Mouse (Mus musculus) retina, postnatal 7 days (tissue): Measurements from ENCODE around the gene Gm13278.
"Not testable (repeated sequence)": the region's sequence is repeated elsewhere in the genome, so short reads cannot be mapped to it uniquely, and the experiment has no call there.

Source experiments
- DNase-seq: peaks from one replicate; pipeline ENCODE4 v3.0.0-alpha.2; 2012; ENCODE audit warnings: low read depth, low spot score

The Gm13278 gene

DNA sequence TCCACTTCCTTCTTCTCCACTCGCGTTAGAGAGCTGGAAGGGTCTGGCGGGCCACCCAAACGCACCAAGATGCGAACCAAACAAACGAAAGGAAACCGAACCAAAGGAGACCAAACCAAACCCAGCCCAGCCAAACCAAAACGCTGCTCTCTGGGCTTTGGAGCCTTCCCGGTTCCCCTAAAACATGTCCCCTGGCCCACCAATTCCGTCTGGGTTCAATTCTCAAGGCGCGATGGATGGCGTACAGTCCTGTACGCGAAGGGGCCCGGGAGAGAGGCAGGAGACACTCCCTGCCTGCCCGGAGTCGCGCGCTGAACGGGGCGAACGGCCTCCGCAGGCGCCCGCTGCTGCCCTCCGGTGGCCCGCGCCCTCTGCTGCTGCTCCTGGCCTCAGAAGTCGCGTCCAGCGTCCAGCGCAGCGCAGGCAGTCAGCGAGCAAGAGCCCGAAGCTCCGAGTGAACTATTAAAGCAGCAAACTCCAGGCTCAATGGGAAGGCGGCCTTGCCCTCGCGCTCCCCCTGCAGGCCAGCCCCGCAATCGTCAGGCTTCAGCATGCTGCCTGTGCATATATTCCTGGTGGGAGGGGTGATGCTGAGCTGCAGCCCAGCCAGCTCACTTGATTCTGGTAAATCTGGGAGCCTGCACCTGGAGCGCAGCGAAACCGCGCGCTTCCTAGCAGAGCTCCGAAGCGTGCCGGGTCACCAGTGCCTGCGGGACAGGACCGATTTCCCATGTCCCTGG lies 2.8 kb downstream of the Gm13278 start, which contains the start of gene Gm13275:
TSS of gene Gm13275 (plus strand) at position 552 of the 740 bp plus-strand sequence.
- DNase-seq, result not testable (repeated sequence)

DNA sequence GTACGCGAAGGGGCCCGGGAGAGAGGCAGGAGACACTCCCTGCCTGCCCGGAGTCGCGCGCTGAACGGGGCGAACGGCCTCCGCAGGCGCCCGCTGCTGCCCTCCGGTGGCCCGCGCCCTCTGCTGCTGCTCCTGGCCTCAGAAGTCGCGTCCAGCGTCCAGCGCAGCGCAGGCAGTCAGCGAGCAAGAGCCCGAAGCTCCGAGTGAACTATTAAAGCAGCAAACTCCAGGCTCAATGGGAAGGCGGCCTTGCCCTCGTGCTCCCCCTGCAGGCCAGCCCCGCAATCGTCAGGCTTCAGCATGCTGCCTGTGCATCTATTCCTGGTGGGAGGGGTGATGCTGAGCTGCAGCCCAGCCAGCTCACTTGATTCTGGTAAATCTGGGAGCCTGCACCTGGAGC lies 5.7 kb downstream of the Gm13278 start, which contains the start of gene Gm13279:
TSS of gene Gm13279 (plus strand) at position 301 of the 400 bp plus-strand sequence.
- DNase-seq, result not testable (repeated sequence)

DNA sequence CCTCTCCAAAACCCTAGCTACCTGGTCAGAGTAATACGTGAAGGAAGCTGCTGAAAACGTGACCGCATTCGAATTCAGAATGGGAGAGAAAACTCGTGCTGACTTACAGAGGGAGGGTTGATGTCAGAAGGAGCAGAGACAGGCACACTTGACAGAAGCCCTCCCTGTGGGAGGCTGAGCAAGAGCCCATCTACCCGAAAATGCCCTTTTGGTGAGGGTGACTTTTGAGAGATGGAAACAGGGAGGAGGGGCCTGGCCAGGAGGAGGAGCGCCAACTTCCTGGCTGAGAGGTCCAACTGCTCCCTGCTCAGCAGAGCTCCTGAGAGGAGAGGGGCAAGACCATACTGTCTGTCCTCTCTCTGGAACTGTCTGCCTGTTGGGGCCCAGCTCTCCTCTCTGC lies 8.0 kb downstream of the Gm13278 start, which contains the start of gene Gm13285:
TSS of gene Gm13285 (plus strand) at position 301 of the 400 bp plus-strand sequence.
- DNase-seq, result not testable (repeated sequence)

DNA sequence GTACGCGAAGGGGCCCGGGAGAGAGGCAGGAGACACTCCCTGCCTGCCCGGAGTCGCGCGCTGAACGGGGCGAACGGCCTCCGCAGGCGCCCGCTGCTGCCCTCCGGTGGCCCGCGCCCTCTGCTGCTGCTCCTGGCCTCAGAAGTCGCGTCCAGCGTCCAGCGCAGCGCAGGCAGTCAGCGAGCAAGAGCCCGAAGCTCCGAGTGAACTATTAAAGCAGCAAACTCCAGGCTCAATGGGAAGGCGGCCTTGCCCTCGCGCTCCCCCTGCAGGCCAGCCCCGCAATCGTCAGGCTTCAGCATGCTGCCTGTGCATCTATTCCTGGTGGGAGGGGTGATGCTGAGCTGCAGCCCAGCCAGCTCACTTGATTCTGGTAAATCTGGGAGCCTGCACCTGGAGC lies 11.6 kb downstream of the Gm13278 start, which contains the start of gene Gm13287:
TSS of gene Gm13287 (plus strand) at position 301 of the 400 bp plus-strand sequence.
- not testable (repeated sequence) for DNase-seq

DNA sequence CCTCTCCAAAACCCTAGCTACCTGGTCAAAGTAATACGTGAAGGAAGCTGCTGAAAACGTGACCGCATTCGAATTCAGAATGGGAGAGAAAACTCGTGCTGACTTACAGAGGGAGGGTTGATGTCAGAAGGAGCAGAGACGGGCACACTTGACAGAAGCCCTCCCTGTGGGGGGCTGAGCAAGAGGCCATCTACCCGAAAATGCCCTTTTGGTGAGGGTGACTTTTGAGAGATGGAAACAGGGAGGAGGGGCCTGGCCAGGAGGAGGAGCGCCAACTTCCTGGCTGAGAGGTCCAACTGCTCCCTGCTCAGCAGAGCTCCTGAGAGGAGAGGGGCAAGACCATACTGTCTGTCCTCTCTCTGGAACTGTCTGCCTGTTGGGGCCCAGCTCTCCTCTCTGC lies 13.9 kb downstream of the Gm13278 start, which contains the start of gene Gm13288:
TSS of gene Gm13288 (plus strand) at position 301 of the 400 bp plus-strand sequence.
- not testable (repeated sequence) for DNase-seq

DNA sequence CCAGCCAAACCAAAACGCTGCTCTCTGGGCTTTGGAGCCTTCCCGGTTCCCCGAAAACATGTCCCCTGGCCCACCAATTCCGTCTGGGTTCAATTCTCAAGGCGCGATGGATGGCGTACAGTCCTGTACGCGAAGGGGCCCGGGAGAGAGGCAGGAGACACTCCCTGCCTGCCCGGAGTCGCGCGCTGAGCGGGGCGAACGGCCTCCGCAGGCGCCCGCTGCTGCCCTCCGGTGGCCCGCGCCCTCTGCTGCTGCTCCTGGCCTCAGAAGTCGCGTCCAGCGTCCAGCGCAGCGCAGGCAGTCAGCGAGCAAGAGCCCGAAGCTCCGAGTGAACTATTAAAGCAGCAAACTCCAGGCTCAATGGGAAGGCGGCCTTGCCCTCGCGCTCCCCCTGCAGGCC lies 14.4 kb downstream of the Gm13278 start:
- not testable (repeated sequence) for DNase-seq

DNA sequence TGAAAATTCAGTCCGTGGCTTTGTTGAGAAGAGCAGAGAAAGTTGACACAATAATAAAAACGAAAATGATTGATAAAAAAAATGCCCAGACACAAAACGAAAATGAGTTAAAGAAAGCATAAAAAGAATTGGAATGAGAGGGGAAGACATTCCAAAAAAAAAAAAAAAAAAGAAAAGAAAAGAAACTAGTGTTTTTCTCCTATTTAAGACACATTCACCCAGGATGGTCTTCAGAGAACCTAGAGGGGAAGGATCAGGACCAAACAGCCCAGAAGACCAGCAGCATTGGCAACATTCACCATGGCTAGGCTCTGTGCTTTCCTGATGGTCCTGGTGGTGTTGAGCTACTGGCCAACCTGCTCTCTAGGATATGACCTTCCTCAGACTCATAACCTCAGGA lies 24.6 kb downstream of the Gm13278 start, which contains the start of gene Ifna7:
TSS of gene Ifna7 (plus strand) at position 301 of the 400 bp plus-strand sequence.
- no peak for DNase-seq

DNA sequence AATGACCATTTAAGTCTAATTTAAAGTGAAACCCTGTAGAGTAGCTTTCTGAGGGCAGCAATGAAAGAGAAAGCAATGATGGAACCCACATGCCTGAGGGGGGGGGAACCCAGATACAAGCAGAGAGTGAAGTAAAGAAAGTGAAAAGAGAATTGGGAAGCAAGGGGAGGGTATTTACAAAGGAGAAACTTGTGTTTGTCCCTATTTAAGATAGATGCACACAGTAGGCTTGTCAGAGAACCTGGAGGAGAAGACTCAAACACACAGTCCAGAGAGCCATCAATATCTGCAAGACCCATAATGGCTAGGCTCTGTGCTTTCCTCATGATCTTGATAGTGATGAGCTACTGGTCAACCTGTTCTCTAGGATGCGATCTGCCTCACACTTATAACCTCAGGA lies 28.3 kb downstream of the Gm13278 start, which contains the start of gene Ifna11:
TSS of gene Ifna11 (plus strand) at position 301 of the 400 bp plus-strand sequence.
- DNase-seq, result no peak

DNA sequence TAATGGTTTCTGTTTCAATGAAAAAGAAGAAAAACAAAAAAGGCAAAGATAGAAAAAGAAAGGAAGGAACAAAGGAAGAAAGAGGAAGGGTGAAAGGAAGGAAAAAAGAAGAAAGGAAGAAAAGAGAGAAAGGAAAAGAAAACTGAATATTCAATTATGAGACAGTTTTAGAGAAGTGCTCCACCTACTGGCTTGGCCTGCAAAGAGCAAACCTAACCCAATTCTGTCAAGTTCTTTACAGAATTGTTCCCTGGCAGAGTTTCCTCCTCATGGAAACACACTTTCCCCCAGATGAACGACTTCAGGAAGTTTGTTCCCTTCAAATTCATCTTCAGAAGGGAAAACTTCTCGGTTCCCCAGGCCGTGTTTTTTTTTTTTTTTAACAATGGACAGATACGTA lies 31.6 kb downstream of the Gm13278 start:
- DNase-seq, result peak; percentile 4

DNA sequence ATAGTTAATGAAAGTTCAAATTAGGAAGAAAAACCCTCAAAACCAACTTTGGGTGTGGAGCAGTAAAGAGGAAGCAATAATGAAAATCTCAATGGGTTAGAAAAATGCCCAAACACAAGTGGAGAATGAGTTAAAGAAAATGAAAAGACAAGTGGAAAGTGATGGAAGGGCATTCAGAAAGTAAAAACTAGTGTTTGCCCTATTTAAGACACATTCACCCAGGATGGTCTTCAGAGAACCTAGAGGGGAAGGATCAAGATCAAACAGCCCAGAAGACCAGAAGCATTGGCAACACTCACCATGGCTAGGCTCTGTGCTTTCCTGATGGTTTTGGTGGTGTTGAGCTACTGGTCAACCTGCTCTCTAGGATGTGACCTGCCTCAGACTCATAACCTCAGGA lies 35.8 kb downstream of the Gm13278 start, which contains the start of gene Ifna6:
TSS of gene Ifna6 (plus strand) at position 301 of the 400 bp plus-strand sequence.
- not testable (repeated sequence) for DNase-seq

DNA sequence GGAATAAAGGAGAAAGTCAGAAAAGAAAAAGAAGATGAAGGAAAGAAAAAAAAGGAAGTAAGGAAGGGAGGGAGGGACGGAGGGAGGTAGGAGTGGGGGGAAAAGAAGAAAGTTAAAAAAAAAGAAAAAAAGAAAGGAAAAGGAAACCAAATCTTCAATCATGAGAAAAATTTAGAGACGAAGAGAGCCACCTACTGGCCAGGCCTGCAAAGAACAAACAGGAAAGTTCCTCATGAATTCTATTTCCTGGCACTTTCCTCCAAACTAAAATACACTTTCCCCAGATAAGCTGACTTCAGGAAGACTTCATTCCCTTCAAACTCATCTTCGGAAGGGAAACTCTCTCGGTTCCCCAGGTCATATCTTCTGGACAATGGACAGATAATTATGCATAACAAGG lies 39.2 kb downstream of the Gm13278 start:
- DNase-seq, result no peak

DNA sequence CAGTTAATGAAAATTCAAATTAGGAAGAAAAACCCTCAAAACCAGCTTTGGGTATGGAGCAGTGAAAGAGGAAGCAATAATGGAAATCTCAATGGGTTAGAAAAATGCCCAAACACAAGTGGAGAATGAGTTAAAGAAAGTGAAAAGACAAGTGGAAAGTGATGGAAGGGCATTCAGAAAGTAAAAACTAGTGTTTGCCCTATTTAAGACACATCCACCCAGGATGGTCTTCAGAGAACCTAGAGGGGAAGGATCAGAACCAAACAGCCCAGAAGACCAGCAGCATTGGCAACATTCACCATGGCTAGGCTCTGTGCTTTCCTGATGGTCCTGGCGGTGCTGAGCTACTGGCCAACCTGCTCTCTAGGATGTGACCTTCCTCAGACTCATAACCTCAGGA lies 43.9 kb downstream of the Gm13278 start, which contains the start of gene Ifna5:
TSS of gene Ifna5 (plus strand) at position 301 of the 400 bp plus-strand sequence.
- not testable (repeated sequence) for DNase-seq

DNA sequence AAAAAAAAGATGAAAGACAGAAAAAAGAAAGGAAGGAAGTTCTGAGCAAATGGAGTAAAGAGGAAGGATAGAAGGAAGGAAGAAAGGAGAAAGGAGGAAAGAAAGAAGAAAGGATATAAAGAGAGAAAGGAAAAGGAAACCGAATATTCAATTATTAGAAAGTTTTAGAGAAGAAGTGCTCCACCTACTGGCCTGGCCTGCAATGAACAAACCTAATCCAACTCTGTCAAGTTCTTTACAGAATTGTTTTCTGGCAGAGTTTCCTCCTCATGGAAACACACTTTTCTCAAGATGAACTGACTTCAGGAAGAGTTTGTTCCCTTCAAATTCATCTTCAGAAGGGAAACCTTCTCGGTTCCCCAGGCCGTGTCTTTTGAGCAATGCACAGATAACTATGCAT lies 47.5 kb downstream of the Gm13278 start:
- no peak for DNase-seq

DNA sequence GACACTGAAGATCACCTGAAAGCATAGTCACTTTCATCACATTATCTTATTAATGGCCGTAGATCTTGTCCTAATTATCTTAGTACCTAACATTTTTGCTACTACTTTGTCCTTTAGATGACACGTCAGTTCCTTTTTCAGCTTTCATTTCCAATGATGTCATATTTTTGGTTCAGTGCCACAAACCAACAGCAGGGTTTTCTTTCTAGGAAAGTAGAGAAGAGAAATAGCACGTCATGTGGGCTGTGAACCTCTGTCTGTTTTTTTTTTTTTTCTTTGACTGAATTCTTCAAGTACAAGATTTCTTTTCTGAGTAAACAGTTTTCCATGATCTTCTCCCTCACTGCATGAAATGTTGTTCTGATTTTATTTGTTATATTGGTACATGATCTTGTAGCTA lies 48.7 kb downstream of the Gm13278 start:
- no peak for DNase-seq

DNA sequence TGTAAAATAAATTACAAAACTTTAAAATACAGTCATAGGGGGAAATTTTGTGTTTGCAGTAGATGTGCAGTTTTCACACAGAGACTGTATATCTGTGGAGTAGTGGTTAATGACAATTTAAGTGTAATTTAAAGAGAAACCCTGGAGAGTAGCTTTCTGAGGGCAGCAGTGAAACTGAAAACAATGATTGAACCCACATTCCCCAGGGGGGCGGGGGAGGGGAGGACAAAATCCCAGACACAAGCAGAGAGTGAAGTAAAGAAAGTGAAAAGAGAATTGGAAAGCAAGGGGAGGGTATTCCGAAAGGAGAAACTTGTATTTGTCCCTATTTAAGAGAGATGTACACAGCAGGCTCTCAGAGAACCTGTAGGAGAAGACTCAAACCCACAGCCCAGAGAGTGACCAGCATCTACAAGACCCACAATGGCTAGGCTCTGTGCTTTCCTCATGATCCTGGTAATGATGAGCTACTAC lies 50.1 kb downstream of the Gm13278 start, which contains the start of gene Ifna4:
TSS of gene Ifna4 (plus strand) at position 424 of the 474 bp plus-strand sequence.
- no peak for DNase-seq
